Mouse (Mus musculus): ENCODE results near the gene Alkbh2. TPM values are rescaled to one million over a fixed set of nuclear protein-coding genes. Genes with fewer than 3 reads are reported as not detected.
A peak's percentile ranks its signal among the peaks of the same experiment; 100 is the strongest.

Gene Alkbh2
- total and polyA plus RNA-seq, 2 experiments from 2014 or later = 6.4 to 7.4 TPM

DNA sequence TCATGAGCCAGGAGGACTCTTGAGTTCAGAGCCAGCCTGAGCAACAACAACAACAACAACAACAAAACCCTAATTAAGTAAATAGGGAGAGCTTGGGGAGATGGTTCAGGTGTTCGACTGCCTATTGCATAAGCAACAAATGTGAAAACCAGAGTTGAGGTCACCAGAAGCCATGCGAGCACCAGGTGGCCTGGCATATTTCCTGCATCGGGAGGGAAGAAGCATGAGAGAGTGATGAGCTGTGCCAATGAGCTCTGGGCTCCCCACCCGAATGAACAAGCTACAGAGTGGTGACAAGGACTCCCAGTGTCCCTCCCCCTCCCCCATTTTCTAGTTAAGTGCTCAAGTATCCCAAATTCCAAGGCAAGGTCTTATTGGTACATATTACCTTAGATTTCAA is 26.1 kb downstream of the Alkbh2 start:
- Histone ChIP-seq H3K4me1 (ENCODE audit: insufficient read depth, low read length) (peaks cover 6% of the 10 kb centered on the region; the same call in 1 of the 2 replicates), H3K27ac (ENCODE audit: low read depth, low read length) (no peak overlapping the region), H3K27me3 (ENCODE audit: insufficient read depth, low read length) (no peaks in the 10 kb centered on the region), H3K9ac (replicated peaks; ENCODE audit: low read length, poor library complexity, severe bottlenecking) (no peak overlapping the region), H3K4me3 (ENCODE audit: low read depth, low read length) (no peak overlapping the region), H3K9me3 (ENCODE audit: low read length) (no peaks in the 10 kb centered on the region), H3K4me2 (ENCODE audit: low read depth, low read length, poor library complexity, severe bottlenecking) (no peak overlapping the region), H3K36me3 (ENCODE audit: insufficient read depth, low read length) (peaks cover 31% of the 10 kb centered on the region)
- 92% methylated on average over 4 of the region's 4 CpGs for WGBS
- ATAC-seq (ENCODE audit: low FRiP score) (no peak), DNase-seq (ENCODE audit: low spot score) (no peak)
- no peak for TF ChIP-seq CTCF (IDR thresholded peaks at IDR 0.05)

GRCm38 (mm10) chr5:114100390-114101099 is 27.5 kb downstream of the Alkbh2 start:
- H3K9ac ChIP-seq (replicated peaks; ENCODE audit: low read length, poor library complexity, severe bottlenecking) = peak overlapping the region; percentile 94
- ATAC-seq (ENCODE audit: low FRiP score) (peak; percentile 61), DNase-seq (ENCODE audit: low spot score) (no peak)
- TF ChIP-seq CTCF (IDR thresholded peaks at IDR 0.05) = no peak
- H3K27ac ChIP-seq (ENCODE audit: low read depth, low read length) = peak overlapping the region; percentile 73
- H3K9me3 ChIP-seq (ENCODE audit: low read length) = no peaks in the 10 kb centered on the region
- H3K27me3 ChIP-seq (ENCODE audit: insufficient read depth, low read length) = no peaks in the 10 kb centered on the region
- peaks cover 18% of the 10 kb centered on the region for H3K36me3 ChIP-seq (ENCODE audit: insufficient read depth, low read length)
- 3% methylated on average over 47 of the region's 64 CpGs for WGBS
- H3K4me2 ChIP-seq (ENCODE audit: low read depth, low read length, poor library complexity, severe bottlenecking) = peak overlapping the region; percentile 93
- H3K4me3 ChIP-seq (ENCODE audit: low read depth, low read length) = peak overlapping the region; percentile 88
- peaks cover 6% of the 10 kb centered on the region; the same call in 1 of the 2 replicates for H3K4me1 ChIP-seq (ENCODE audit: insufficient read depth, low read length)

DNA sequence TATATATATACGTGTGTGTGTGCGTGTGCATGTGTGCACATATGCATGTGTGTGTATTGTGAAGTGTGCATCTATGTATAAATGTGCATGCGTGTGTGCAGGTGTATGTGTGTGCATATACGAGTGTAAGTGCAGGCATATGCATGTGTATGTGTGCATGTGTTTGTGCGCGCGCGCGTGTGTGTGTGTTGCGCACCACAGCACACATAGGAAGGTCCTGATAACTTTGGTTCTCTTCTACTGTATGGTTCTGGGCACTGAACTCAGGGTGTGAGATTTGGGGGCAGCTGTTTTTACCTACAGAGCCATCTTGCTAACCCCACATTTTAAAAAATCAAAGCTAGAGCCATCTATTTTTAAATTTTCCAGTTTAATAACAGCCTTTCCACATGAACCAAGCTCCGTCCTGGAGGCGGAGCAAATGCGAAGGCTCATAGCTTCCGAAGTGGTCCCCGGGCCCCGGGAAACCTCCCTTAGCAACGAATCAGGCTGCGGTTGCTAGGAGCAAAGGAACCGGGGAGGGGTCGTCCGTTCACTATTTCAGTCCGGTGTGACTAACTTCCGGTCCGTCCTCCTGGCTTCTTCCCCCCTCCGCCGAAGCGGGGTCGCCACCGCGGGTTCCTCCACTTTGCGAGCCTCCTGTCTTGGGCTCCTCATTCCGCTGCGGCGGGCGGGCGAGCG is 28.2 kb downstream of the Alkbh2 start:
- Histone ChIP-seq H3K9me3 (ENCODE audit: low read length) (no peaks in the 10 kb centered on the region), H3K4me3 (ENCODE audit: low read depth, low read length) (peak overlapping the region; percentile 88), H3K27ac (ENCODE audit: low read depth, low read length) (peak overlapping the region; percentile 73), H3K27me3 (ENCODE audit: insufficient read depth, low read length) (no peaks in the 10 kb centered on the region), H3K4me2 (ENCODE audit: low read depth, low read length, poor library complexity, severe bottlenecking) (peak overlapping the region; percentile 93), H3K36me3 (ENCODE audit: insufficient read depth, low read length) (peaks cover 12% of the 10 kb centered on the region), H3K4me1 (ENCODE audit: insufficient read depth, low read length) (peaks cover 6% of the 10 kb centered on the region; the same call in 1 of the 2 replicates), H3K9ac (replicated peaks; ENCODE audit: low read length, poor library complexity, severe bottlenecking) (peak overlapping the region; percentile 94)
- no peak for TF ChIP-seq CTCF (IDR thresholded peaks at IDR 0.05)
- WGBS = 6% methylated on average over 37 of the region's 37 CpGs
- ATAC-seq (ENCODE audit: low FRiP score) = peak; percentile 89
- peak; percentile 97 for DNase-seq (ENCODE audit: low spot score)

- H3K9me3 ChIP-seq (ENCODE audit: low read length) = no peaks in the 10 kb centered on the region
- H3K9ac ChIP-seq (replicated peaks; ENCODE audit: low read length, poor library complexity, severe bottlenecking) = peak within 1 kb of the TSS; percentile 85
- peak within 1 kb of the TSS; percentile 93 for H3K27ac ChIP-seq (ENCODE audit: low read depth, low read length)
- TF ChIP-seq CTCF (IDR thresholded peaks at IDR 0.05) = 0 out of 2 replicates have a peak, but pooled peaks have one; percentile 10
- 2% methylated on average over 39 of the region's 40 CpGs for WGBS
- DNase-seq (ENCODE audit: low spot score) = peak; percentile 75
- peak within 1 kb of the TSS; percentile 55 for H3K4me3 ChIP-seq (ENCODE audit: low read depth, low read length)
- no peaks in the 10 kb centered on the region for H3K27me3 ChIP-seq (ENCODE audit: insufficient read depth, low read length)
- H3K4me1 ChIP-seq (ENCODE audit: insufficient read depth, low read length) = 0 out of 2 replicates have a peak, but pooled peaks cover 3% of the 10 kb centered on the region
- no peaks in the 10 kb centered on the region for H3K36me3 ChIP-seq (ENCODE audit: insufficient read depth, low read length)
- peak within 1 kb of the TSS; percentile 56 for H3K4me2 ChIP-seq (ENCODE audit: low read depth, low read length, poor library complexity, severe bottlenecking)
- peak; percentile 81 for ATAC-seq (ENCODE audit: low FRiP score)
Measured at GRCm38 (mm10) chr5:114091057-114091807, 36.8 kb downstream of the Alkbh2 start, which contains the start of gene Svop. TSS of gene Svop (minus strand) at chr5:114091570.

DNA sequence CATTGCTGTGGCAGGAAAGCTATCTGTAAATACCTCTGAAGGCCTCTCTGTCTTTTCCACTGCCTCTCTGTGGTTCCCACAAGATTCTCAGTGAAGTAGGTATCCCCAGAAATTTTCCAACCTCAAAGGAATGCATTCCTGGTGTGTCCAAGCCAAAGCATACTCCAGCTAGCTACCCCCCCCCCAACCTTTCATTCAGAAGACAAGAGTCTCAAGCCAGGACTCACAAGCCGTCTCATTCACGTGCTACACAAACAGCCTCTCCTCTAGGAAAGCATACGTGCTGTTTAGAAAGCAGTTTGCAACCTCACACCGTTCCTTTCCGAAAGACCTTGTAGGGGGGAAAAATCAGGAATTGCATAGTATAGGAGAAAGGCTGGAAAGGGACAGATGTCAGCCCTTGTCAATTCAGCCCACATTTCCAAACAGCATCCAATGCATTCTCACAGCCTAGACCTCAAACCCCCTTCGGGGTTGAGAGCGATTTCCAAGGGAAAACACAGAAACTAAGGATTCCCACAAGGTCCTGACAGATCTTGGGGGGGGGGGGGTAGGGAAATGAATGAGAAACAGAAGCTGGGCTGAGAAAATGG is 37.5 kb downstream of the Alkbh2 start:
- Histone ChIP-seq H3K9me3 (ENCODE audit: low read length) (no peaks in the 10 kb centered on the region), H3K27me3 (ENCODE audit: insufficient read depth, low read length) (no peaks in the 10 kb centered on the region), H3K4me3 (ENCODE audit: low read depth, low read length) (peak overlapping the region; percentile 55), H3K9ac (replicated peaks; ENCODE audit: low read length, poor library complexity, severe bottlenecking) (peak overlapping the region; percentile 85), H3K4me1 (ENCODE audit: insufficient read depth, low read length) (0 out of 2 replicates have a peak, but pooled peaks cover 3% of the 10 kb centered on the region), H3K36me3 (ENCODE audit: insufficient read depth, low read length) (no peaks in the 10 kb centered on the region), H3K4me2 (ENCODE audit: low read depth, low read length, poor library complexity, severe bottlenecking) (peak overlapping the region; percentile 56), H3K27ac (ENCODE audit: low read depth, low read length) (peak overlapping the region; percentile 93)
- peak; percentile 34; the same call in 1 of the 2 replicates for ATAC-seq (ENCODE audit: low FRiP score)
- no peak for TF ChIP-seq CTCF (IDR thresholded peaks at IDR 0.05)
- DNase-seq (ENCODE audit: low spot score) = peak; percentile 24
- whole genome bisulfite sequencing = 7% methylated on average over 7 of the region's 7 CpGs

All from midbrain, postnatal 0 days (tissue).